Mouse (Mus musculus) frontal cortex, postnatal 36 days (tissue): ENCODE data around the gene Kcnt2.

ENCODE experiments used
- DNase-seq, 2 experiments: peaks; one replicate each; pipeline ENCODE4 v3.0.0; 2022; ENCODE audit warnings: low spot score in 2 of 2

Gene Kcnt2

DNA sequence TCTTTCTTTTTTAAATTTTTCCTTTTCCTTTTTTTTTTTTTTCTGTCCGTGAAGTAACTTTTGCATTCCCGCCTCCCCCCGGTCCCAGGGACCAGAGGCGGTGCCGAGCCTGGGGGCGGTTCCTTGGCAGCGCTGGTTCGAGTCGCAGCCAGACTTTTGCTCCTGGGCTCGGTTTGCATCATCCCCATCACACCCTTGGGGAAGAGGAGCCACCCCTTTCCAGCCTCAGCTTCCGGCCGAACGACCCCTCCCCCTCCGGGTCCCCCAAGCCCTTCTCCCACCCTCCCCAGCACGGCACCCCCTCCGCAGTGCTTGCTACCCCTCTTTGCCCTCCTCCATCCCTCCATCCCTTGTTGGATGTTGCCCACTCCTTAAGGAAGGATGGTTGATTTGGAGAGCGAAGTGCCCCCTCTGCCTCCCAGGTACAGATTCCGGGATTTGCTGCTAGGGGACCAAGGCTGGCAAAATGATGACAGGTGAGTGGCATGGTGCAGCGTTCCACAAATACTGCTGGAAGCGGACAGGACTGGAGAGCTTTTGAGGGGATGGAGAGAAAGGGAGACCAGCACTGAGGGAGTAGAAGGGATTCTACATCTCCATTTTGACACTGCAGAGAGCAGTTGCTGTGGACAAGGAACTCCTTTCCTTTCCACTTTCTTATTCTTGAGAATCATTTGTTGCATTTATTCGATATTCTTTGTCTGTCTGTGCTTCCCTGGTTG is at the start of gene Kcnt2:
Gene Kcnt2, plus strand, starts transcription at position 283 of the 722 bp plus-strand sequence.
- DNase-seq = peak; percentile 58 to 63

GRCm38 (mm10) chr1:140205329-140205728 is 40.6 kb upstream of the Kcnt2 start:
- no peak for DNase-seq

GRCm38 (mm10) chr1:140225221-140225620 is 20.7 kb upstream of the Kcnt2 start:
- DNase-seq = no peak

DNA sequence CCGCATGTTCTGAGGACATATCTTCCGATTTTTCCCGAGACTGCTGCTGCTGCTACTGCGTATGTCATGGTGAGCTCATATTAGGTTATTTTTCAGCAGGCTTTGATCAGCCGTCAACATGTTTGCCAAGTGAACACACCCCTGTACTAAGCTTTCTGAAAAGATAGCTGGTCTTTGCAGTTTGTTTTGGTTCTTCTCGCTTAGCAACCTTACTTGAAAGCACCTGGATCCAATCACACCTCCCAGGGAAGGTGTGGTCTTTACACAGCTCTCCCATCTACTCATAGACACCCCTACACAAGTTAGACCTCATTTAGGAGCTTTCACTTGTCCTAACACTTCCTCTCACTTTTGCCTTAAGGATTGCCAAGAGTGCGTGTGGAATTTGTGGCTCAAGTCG is 19.3 kb upstream of the Kcnt2 start:
- no peak for DNase-seq

GRCm38 (mm10) chr1:140245465-140245864 is 493 bp upstream of the Kcnt2 start:
- DNase-seq = peak; percentile 67 to 70

DNA sequence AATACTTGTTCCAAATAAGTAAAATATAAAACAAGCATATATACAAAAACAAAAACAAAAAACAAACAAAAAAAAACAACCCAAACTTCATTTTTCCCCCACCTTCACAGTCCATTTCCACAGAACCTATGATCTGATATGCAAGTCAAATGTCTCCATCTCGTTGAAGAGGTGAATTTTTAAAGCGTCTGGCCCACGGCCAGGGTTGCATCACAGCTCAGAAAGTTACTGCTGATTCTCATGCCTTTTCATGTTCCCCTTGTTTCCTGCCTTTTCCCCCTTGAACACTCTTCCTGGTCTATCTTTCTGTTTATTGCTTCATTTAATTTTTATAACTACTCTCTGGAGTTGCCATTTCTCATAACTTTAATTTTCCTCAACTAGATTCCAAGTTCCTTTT is 18.7 kb downstream of the Kcnt2 start:
- no peak for DNase-seq

GRCm38 (mm10) chr1:140266047-140266446 is 20.1 kb downstream of the Kcnt2 start:
- DNase-seq = no peak

GRCm38 (mm10) chr1:140266643-140267286 is 20.8 kb downstream of the Kcnt2 start:
- DNase-seq = no peak

- DNase-seq = no peak
Observed at GRCm38 (mm10) chr1:140267288-140267687, 21.3 kb downstream of the Kcnt2 start.

GRCm38 (mm10) chr1:140273624-140274023 is 27.7 kb downstream of the Kcnt2 start:
- no peak for DNase-seq

- DNase-seq = no peak
Observed at GRCm38 (mm10) chr1:140275813-140276212, 29.9 kb downstream of the Kcnt2 start.

DNA sequence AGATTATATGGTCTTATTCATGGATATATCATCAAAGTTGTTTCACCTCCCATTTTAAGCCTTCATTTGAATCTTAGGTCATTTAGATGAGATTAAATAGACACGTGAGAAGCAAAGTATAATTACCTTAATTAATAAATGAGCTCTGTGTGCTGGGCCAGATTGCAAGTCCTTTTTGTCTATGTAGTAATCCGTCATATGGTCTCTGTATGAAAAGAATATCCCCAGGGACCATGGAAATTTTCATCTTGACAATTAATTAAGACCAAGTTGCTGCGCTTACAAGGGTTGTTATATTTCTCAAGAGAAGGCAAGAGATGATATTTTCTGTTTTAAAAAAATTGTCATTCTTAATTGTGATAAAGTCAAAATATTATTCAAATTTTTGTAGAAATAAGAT is 47.2 kb downstream of the Kcnt2 start:
- no peak for DNase-seq

DNA sequence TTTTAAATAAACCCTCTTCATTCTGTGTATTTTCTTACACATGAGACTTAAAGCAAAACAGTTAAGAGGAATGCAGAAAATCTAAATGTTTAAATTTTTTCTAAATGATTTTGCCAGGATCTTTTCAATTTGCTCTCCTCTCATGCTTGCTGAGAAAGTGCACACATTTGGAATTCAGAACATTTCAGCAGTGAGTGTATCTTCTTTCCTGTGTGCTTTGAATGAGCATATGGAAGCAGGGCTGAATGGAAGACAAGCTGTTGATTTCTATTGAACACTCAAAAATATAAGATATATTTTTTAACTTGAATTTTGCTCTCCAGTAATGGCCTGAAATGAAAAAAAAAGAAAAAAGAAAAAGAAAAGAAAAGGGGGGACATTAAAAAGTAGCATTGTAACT is 49.5 kb downstream of the Kcnt2 start:
- no peak for DNase-seq

DNA sequence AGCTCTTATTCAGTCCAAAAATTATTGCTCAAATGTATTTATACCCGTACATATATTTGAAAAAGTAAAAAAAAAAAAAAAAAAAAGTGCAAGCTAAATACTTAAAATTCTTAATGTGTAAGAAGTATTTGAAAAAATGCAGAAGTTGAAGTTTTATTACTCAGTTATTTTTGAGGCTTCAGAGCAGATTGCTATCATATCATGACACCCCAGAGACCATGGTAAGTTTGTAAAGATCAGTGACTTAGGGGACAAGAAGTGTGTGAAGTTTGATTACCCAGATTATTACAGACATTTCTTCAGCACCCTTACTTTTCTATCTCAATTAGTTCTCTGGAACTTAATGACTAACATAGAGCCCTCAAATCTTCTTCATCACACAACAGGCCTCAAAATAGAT is 58.3 kb downstream of the Kcnt2 start:
- no peak for DNase-seq

- DNase-seq = no peak
Observed at GRCm38 (mm10) chr1:140305344-140305743, 59.4 kb downstream of the Kcnt2 start.

- DNase-seq = no peak
Observed at GRCm38 (mm10) chr1:140306339-140306738, 60.4 kb downstream of the Kcnt2 start.

DNA sequence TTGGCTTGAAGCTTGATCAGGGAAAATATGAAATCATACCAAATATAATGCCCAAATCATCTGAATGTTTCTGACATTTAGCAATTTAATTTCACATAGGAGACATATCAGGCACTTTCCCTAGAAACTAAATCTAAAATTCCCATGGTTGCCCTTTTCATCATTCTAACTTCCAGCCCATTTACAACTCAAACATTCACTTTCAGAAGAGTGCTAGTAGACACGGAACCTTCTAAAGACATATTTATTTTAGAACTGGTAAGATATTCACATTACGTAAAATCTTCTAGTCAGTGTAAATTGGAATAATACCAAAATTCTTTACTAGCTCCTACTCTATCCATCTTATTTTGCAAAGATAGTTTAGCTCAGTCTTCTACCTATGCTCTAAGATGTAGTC is 64.8 kb downstream of the Kcnt2 start:
- no peak for DNase-seq

- no peak for DNase-seq
Observed at GRCm38 (mm10) chr1:140325088-140325487, 79.1 kb downstream of the Kcnt2 start.

- no peak for DNase-seq
Observed at GRCm38 (mm10) chr1:140326709-140327108, 80.8 kb downstream of the Kcnt2 start.

GRCm38 (mm10) chr1:140333702-140334101 is 87.7 kb downstream of the Kcnt2 start:
- DNase-seq = no peak

- DNase-seq = peak in 1 of 2 experiments; percentile 32
Observed at GRCm38 (mm10) chr1:140338417-140338816, 92.5 kb downstream of the Kcnt2 start.

DNA sequence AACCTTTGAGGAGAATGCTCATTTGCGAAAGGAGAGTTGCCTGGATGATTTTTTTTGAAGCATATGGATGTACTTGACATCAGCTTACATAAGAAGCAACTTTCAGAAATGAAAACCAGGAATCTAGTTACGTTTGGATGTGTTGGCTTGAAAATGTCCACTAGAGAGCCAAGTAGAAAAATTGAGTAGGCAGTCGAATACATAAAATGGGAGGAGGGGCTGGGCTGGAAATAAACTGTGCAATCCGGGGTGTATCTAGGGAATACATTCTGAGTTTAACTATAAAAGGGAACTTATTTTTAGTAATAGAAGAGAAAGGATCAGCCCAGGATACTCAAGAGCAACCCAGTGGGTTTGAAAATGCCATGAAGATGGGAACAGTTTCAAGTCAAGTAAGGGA is 93.4 kb downstream of the Kcnt2 start:
- peak; percentile 30 to 75 for DNase-seq

DNA sequence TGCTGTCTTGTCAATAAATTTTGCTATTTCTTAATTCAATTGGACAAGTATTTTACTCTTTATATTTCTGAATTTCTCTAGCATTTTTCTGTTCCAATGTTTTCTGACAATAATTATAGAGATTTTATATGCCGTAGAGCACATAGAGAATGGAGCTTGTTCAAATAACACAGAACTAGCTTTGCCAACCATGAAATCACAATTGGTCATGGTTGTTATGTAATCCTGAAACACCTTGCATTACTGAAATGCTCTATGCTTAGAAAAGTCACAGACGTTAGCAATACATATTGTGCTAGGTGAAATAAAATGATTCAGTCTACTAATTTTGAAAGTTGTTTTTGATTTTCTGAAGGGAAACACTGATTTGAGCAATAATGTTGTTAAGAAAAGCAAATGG is 118.8 kb downstream of the Kcnt2 start:
- DNase-seq = no peak
